Mouse (Mus musculus): Measurements from ENCODE around the gene Slc20a1. TPM values are rescaled to one million over a fixed set of nuclear protein-coding genes. Genes with fewer than 3 reads are reported as not detected.

Gene Slc20a1
- 6.5 and 7.4 TPM in 2 replicates for polyA plus RNA-seq (2015; fragmentation: Nextera tagmentation; extraction: Ambion mirVana)

GRCm38 (mm10) chr2:129198436-129199327 is at the start of gene Slc20a1:
Gene Slc20a1 (plus strand): TSS chr2:129198764.

Other genes with a start within 250 kb of the Slc20a1 start
- 3.4 and 4.7 TPM in 2 replicates for gene Zc3h6, start 231.4 kb upstream of the Slc20a1 start, polyA plus RNA-seq (2015; fragmentation: Nextera tagmentation; extraction: Ambion mirVana)
- gene Gm10762, start 231.0 kb upstream of the Slc20a1 start, polyA plus RNA-seq (2015; fragmentation: Nextera tagmentation; extraction: Ambion mirVana): 13.2 and 13.3 TPM in 2 replicates
- 0.10 and 0.14 TPM in 2 replicates for gene Vinac1, start 150.6 kb upstream of the Slc20a1 start, polyA plus RNA-seq (2015; fragmentation: Nextera tagmentation; extraction: Ambion mirVana)
- gene Ttl, start 132.8 kb upstream of the Slc20a1 start, polyA plus RNA-seq (2015; fragmentation: Nextera tagmentation; extraction: Ambion mirVana): 10.2 and 11.6 TPM in 2 replicates
- 8.9 and 9.2 TPM in 2 replicates for gene Polr1b, start 97.8 kb upstream of the Slc20a1 start, polyA plus RNA-seq (2015; fragmentation: Nextera tagmentation; extraction: Ambion mirVana)
- 18.1 and 19.8 TPM in 2 replicates for gene Chchd5, start 69.1 kb upstream of the Slc20a1 start, polyA plus RNA-seq (2015; fragmentation: Nextera tagmentation; extraction: Ambion mirVana)
- gene Ckap2l, start 98.4 kb downstream of the Slc20a1 start, polyA plus RNA-seq (2015; fragmentation: Nextera tagmentation; extraction: Ambion mirVana): 9.3 and 11.1 TPM in 2 replicates
- gene Il1a, start 111.2 kb downstream of the Slc20a1 start, polyA plus RNA-seq (2015; fragmentation: Nextera tagmentation; extraction: Ambion mirVana): 0.10 and 0.41 TPM in 2 replicates
- gene Il1b, start 172.4 kb downstream of the Slc20a1 start, polyA plus RNA-seq (2015; fragmentation: Nextera tagmentation; extraction: Ambion mirVana): 0.18 and 0.38 TPM in 2 replicates

All from skeletal muscle tissue, postnatal 0 days (tissue).